Mouse (Mus musculus) gonadal fat pad, adult 2 months (tissue): ENCODE data around the gene Rnf144b. TPM values are rescaled to one million over a fixed set of nuclear protein-coding genes. Genes with fewer than 3 reads are reported as not detected.

Experiments used
- DNase-seq: peaks from one replicate; pipeline ENCODE4 v3.0.0-alpha.2; 2012; ENCODE audit warnings: low read depth
- polyA plus RNA-seq: library from polyadenylated mRNA; depleted of rRNA; stranded (reverse); fragments of >200 nt; gene quantifications from 2 replicates; pipeline ENCODE4 v1.2.3, GENCODE M21; 2012; rRNA removed

Gene Rnf144b
- 22.6 and 25.8 TPM in 2 replicates for polyA plus RNA-seq

- DNase-seq: no peak
Measured at GRCm38 (mm10) chr13:47122537-47123430, at the start of gene Rnf144b. TSS of gene Rnf144b (plus strand) at chr13:47122656.

- DNase-seq: no peak
Measured at GRCm38 (mm10) chr13:47076156-47076555, 46.3 kb upstream of the Rnf144b start.

- no peak for DNase-seq
Measured at GRCm38 (mm10) chr13:47077367-47077766, 45.1 kb upstream of the Rnf144b start.

- no peak for DNase-seq
Measured at GRCm38 (mm10) chr13:47078799-47079198, 43.7 kb upstream of the Rnf144b start.

- DNase-seq: no peak
Measured at GRCm38 (mm10) chr13:47080905-47081505, 41.5 kb upstream of the Rnf144b start.

GRCm38 (mm10) chr13:47088433-47088832, 34.0 kb upstream of the Rnf144b start:
- DNase-seq: no peak

GRCm38 (mm10) chr13:47089271-47089670, 33.2 kb upstream of the Rnf144b start:
- no peak for DNase-seq

- no peak for DNase-seq
Measured at GRCm38 (mm10) chr13:47093791-47094190, 28.7 kb upstream of the Rnf144b start.

GRCm38 (mm10) chr13:47096591-47096990, 25.9 kb upstream of the Rnf144b start:
- no peak for DNase-seq

GRCm38 (mm10) chr13:47099265-47099664, 23.2 kb upstream of the Rnf144b start:
- DNase-seq: no peak

GRCm38 (mm10) chr13:47100587-47100986, 21.9 kb upstream of the Rnf144b start:
- DNase-seq: no peak

GRCm38 (mm10) chr13:47104146-47104545, 18.3 kb upstream of the Rnf144b start:
- DNase-seq: no peak

- DNase-seq: no peak
Measured at GRCm38 (mm10) chr13:47104856-47105541, 17.5 kb upstream of the Rnf144b start.

- no peak for DNase-seq
Measured at GRCm38 (mm10) chr13:47105711-47106579, 16.5 kb upstream of the Rnf144b start, which contains the start of gene Dek. TSS of gene Dek (minus strand) at chr13:47106201.

GRCm38 (mm10) chr13:47106580-47106888, 15.9 kb upstream of the Rnf144b start:
- DNase-seq: no peak

- no peak for DNase-seq
Measured at GRCm38 (mm10) chr13:47109239-47109638, 13.2 kb upstream of the Rnf144b start.

- DNase-seq: no peak
Measured at GRCm38 (mm10) chr13:47111185-47111584, 11.3 kb upstream of the Rnf144b start.

- no peak for DNase-seq
Measured at GRCm38 (mm10) chr13:47112056-47112455, 10.4 kb upstream of the Rnf144b start.

GRCm38 (mm10) chr13:47112924-47113323, 9.5 kb upstream of the Rnf144b start:
- DNase-seq: no peak

GRCm38 (mm10) chr13:47116000-47116399, 6.5 kb upstream of the Rnf144b start:
- no peak for DNase-seq

- DNase-seq: no peak
Measured at GRCm38 (mm10) chr13:47121333-47121889, 1.0 kb upstream of the Rnf144b start.
